Mouse (Mus musculus) MEL-GATA-1-ER (cell line): ENCODE results near the gene Hist1h2bb.
"Not testable (repeated sequence)": the region's sequence is repeated elsewhere in the genome, so short reads cannot be mapped to it uniquely, and the experiment has no call there.

Source experiments
- DNase-seq: peaks from one replicate; pipeline ENCODE4 v3.0.0-alpha.2; 2012; ENCODE audit warnings: low read depth; ENCODE audit errors: extremely low read depth

The Hist1h2bb gene

GRCm38 (mm10) chr13:23764324-23765171 is 18.0 kb downstream of the Hist1h2bb start:
- DNase-seq = no peak

DNA sequence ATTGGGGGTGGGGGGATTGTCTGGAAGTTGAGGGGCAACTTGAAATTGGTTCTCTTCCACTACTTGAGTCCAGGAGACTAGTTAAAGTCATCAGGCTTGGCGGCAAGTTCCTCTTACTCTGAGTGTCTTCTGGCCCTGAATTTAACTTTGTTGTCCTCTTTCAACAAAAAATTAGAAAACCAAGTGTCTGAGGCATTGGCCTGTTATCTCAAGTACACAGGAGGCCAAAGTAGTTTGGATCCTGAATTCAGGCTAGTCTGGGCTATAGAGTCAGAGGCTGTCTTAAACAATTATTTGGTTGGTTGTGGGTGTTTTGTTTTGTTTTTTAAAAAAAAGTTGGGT is 18.6 kb downstream of the Hist1h2bb start:
- DNase-seq = peak; percentile 80

- no peak for DNase-seq
These were observed 20.2 kb downstream of the Hist1h2bb start for GRCm38 (mm10) chr13:23766772-23767171.

- peak; percentile 74 for DNase-seq
These were observed 22.4 kb downstream of the Hist1h2bb start for GRCm38 (mm10) chr13:23768834-23769397.

- not testable (repeated sequence) for DNase-seq
These were observed 23.1 kb downstream of the Hist1h2bb start, which contains the start of gene Trim38 for GRCm38 (mm10) chr13:23769613-23770012. Gene Trim38 (plus strand): TSS chr13:23769913.

GRCm38 (mm10) chr13:23772561-23773313 is 26.2 kb downstream of the Hist1h2bb start:
- peak; percentile 68 for DNase-seq

- DNase-seq = no peak
These were observed 31.8 kb downstream of the Hist1h2bb start for GRCm38 (mm10) chr13:23778339-23778738.

- DNase-seq = no peak
These were observed 32.5 kb downstream of the Hist1h2bb start for GRCm38 (mm10) chr13:23779025-23779424.

GRCm38 (mm10) chr13:23792520-23792919 is 46.0 kb downstream of the Hist1h2bb start:
- peak; percentile 53 for DNase-seq
